Mouse (Mus musculus) thymus, postnatal 0 days (tissue): Measurements from ENCODE around the gene Myo1d. TPM values are rescaled to one million over a fixed set of nuclear protein-coding genes. Genes with fewer than 3 reads are reported as not detected.

Experiments
- DNase-seq: peaks from one replicate; pipeline ENCODE4 v3.0.0-alpha.2; 2015; ENCODE audit warnings: low spot score
- polyA plus RNA-seq: library from polyadenylated mRNA; unstranded; fragments of >200 nt; fragmentation: Nextera tagmentation; extraction: Ambion mirVana; gene quantifications from 2 replicates; pipeline ENCODE4 v1.2.1, GENCODE M21; 2015

The Myo1d gene
- polyA plus RNA-seq, 1 experiment from 2014 or later, result 2.8 TPM

- DNase-seq, result no peak
These were observed 55.1 kb downstream of the Myo1d start for GRCm38 (mm10) chr11:80724701-80725100.

DNA sequence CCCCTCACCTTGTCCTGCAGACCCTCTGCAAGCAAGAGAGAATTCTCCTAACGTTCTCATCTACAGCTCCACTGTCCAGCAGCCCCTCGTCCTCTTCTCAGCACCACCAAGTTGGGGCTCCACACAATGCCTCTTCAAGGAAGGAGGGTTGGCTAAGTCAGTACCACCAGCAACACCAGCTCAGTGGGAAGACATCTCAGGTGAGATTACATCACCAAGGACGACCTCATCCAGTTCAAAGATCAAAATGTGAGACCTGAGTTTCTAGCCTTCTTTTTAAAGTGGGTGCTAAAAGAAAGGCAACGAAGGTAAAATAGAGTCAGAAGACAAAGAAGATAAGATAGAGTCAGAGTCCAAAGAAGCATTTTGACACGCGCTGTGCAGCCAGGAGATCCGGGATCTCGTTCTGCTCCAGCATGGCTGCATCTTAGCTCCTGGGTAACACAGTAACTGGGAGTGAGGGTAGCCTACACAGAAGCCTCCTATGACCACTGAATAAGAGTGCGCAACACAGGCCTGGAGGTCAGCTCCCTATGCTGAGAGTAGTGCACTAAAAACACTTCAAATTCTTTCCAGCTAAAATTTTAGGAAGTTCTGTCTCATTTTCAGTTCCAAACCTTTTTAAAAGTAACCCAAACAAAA is 56.3 kb downstream of the Myo1d start:
- DNase-seq, result no peak

DNA sequence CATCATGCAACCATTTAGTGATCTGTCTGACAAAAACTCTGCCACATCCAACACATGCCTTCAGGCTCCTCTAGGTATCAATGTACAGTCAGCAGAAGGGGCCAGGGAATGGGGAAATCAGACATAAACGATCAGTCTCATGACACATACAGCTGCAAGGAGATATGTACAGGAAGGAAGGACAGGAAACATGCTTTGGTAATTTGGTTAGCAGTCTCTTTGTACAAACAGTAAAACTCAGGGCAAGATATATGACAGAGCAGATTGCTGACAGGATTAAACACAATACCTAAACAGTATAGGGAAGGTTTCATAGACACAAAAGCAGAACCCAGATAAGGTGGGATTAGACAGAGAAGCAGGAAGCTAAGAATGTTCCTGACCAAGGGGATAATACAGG is 60.8 kb downstream of the Myo1d start:
- no peak for DNase-seq

DNA sequence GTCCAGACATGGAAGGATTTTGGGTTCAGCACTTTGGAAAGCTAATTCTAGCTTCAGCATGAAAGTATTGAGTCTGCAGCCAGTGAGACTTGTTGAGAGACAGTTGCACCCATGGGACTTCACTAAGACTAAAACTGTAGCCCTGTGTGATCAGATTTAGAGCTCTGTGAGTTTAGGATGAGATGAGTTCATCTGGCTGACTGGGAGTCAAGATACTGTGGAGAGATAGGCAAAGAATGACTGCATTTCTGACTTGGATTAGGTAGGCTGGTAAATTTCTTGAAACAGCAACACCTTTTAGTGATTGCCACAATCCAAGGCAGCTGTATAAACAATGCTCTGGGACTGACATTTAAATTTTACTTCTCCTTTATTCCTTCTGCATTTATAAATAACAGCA is 61.8 kb downstream of the Myo1d start:
- no peak for DNase-seq

- DNase-seq, result no peak
These were observed 64.7 kb downstream of the Myo1d start for GRCm38 (mm10) chr11:80715115-80715514.

GRCm38 (mm10) chr11:80713705-80714104 is 66.1 kb downstream of the Myo1d start:
- DNase-seq, result no peak

GRCm38 (mm10) chr11:80712201-80712600 is 67.6 kb downstream of the Myo1d start:
- DNase-seq, result no peak

DNA sequence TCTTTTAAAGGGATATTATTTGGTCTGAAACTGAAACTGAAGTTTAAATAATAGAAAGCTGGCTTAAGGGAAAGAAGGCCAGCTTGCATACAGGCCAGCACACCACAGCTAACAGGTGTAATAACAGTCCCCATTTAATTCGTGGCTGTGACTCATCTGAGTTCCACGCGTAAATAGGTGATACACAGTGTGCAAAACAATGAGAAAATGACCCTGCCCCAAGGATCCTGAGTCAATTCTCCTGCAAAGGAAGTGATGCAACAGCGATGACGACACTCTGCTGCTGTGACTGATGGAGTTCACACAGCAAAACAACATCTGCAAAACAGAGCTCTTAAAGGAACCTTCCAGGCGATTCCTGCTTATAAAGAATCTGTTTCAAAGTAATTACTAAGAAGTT is 68.5 kb downstream of the Myo1d start:
- no peak for DNase-seq

DNA sequence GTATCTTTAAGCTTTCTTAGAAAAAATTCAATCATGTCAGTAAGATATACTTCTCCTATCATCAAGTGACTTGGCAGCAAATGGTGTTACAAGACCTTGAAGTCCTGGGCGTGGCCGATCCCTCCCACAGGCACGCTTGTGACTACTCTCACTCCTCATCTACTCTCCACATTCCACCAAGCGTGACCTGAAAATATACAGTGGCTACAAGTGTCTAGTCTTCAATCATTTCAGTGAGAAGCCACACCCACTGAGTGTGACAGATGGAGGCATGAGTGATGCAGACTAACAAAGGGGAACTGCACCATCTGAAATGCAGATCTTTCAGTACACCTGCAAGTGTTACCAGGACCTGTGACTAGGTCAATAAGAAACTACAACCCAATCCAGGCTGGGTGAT is 79.2 kb downstream of the Myo1d start:
- no peak for DNase-seq

GRCm38 (mm10) chr11:80698721-80699120 is 81.1 kb downstream of the Myo1d start:
- no peak for DNase-seq

DNA sequence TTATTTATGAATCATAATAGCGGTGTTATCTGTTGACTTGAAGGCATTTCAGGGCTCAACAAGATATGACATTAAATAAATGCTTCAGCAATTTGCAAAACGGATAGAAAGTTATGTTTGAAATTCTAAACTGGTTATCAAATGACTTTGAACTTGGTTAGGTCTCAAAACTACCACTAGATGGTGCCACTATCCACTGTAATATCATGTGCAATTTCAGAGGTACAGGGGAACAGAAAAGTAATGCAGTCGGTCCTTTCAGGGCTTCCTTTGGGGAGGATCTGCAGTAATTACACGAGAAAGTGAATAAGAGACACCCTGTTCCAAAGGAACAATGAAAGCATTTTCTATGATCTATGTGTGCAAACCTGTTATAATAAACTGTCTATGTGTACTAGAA is 83.5 kb downstream of the Myo1d start:
- peak; percentile 26 for DNase-seq

DNA sequence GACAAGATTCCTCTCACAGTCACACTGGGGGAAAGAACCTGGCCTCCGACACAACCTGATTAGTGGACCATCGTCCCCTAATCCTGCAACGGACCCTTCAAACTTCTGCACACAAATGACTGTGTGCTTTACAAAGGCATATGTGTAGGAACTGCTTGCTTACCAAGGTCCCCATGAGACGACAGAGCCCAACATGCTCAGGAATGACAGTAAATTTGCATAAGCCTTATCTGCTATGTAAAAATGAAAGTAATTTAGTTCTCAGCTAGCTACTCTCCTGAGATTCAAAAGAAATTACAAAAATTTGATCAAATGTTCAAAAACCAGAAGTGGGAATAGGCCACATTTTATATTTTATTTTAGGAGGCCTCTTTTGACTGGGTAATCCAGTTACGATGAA is 95.2 kb downstream of the Myo1d start:
- DNase-seq, result no peak

DNA sequence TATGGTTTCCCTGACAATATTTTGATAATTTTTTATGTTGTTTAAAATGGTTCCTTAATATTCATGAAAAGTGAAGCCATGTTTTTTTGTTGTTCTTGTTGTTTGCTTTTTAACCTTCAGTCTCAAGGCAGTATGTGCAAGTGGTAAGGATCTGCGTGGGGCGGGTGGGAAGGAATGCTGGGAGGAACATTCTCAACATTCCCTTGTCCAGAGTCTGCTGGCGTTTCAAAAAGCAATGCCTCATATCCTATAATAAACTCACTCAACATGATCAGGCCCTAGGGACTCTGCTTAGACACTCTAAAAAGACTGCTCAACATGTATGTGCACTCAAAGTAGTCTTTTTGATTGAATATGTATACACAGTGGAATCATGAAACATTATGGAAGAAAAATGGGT is 97.1 kb downstream of the Myo1d start:
- no peak for DNase-seq

GRCm38 (mm10) chr11:80673013-80673412 is 106.8 kb downstream of the Myo1d start:
- DNase-seq, result no peak

GRCm38 (mm10) chr11:80670391-80670790 is 109.4 kb downstream of the Myo1d start:
- peak; percentile 51 for DNase-seq

GRCm38 (mm10) chr11:80669934-80670333 is 109.9 kb downstream of the Myo1d start:
- DNase-seq, result no peak

DNA sequence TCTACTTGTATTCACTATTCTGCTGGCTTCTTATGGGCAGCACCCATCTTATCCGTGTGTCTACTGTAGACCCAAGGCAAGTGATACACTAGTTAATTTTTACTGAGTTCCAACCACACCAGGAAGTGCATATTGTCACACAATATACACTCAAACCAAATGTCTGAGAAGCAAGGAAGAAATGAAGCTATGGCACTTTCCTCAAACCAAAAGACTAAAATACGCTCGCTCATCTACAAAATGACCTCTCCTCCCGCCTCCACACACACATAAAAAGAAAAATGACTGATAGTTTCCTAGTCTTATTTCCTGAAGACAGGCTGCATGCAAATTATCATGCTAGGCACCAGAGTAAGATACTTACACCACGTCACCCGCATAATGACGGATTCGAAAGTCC is 113.6 kb downstream of the Myo1d start:
- DNase-seq, result no peak

DNA sequence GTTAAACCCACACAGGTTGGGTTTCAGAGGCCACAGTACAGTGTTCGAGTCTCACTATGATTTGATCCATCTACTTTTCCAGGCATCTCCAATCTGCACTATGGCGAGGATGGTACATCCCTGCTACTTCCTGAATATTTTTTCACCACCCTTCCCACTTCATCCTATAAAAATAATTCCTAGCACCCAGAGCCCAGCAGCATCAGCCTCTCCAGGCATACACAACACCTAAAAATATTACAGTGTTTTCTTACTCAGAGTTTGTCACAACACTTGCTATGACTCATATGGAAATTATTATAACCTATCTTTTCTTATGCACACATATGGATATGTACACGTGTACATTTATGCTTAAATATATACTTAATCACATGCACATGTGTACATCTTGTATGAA is 115.6 kb downstream of the Myo1d start:
- no peak for DNase-seq

DNA sequence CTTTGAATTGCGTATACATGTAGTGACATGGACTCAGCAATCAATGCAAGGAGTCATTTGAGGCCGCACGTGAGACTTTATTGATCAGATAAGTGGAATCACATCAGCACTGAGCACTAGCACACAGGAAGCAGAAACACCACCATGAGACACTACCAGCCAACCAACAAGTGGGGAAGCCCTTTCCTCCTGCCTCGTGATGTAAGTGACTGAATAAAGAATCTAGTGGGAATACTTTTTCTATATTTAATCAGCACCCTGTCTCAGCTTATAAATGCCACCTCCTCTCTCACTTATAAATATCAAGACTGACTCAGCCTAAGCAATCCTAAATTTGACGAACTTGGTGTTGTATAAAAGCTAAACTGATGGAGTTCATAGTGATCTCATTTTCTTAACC is 134.7 kb downstream of the Myo1d start:
- no peak for DNase-seq

DNA sequence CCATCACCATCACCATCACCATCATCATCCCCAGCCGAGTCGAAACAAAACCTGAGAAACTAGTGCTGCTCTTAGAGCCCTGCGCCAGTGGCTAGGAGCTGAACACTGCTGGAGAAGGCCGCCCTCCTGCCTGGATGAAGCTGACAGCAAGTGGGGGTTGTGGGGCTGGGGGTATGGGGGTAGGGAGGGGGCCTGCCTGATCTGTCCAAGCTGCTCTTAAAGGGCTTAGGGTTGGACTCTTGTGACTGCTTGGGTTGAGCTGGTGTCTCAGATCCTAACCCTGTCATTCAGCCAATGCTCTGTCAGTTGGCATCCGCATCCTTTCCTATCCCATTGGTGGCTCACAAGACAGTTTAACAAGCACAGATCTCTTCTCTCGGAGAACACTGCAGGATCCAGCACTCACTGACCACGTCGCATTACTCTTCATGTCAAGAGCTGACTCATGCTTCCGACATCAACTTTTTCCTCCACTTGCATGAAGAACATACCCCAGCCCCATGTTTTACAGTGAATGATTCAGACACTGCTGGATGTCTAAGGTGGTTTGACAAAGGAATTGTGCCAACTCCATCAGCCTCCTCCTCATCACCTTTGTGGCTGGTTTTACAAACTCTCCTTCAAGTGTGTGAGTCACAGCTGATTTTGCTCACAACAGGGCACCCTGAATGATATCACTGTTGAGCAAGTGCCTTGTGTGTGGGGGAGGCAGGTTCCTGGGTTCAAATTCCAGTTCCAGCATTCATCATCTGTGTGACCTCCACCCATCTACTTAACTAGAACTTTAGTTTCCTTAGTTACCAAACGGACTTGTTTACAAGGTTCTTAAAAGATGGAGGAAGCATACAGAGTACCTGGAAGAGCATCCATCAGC is 150.6 kb downstream of the Myo1d start:
- no peak for DNase-seq

DNA sequence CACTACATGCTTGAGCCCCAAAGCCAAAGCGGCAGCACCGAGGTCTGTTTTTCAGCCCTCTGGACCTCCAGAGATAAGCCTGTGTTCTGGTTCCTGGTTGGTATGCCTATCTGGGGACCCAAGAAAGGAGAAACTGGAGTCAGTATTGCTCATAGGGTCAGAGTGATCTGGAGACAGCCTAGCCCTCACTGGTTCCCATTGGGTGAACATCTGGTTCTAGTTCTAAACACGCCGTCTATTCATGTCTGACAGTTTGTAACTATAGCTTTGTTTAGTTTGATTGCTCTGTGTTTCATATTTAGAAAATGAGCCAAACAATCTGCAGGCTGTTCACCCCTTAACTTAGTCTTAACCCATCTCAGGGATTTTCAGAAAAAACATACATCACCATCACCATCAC is 151.2 kb downstream of the Myo1d start:
- DNase-seq, result no peak

DNA sequence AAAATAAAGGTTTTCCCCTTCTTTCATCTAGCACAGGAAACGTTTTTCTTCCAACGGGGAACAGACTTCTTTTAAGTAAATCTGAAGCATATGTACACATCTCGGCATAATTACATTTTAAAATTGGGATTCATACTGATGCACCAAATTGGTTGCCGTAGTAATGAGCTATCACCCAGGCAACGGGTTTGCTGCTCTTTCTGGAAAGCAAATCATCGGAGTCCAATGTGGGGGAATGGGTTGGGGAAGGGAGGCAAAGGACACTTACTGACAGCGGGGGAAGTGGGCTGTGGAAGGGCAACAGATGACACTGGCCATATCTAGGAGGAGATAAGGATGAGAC is 156.8 kb downstream of the Myo1d start:
- DNase-seq, result no peak
